Mouse (Mus musculus) erythroblast, embryonic 14.5 days (primary cell): ENCODE data around the gene Adm2.

Experiments used
- GATA1 ChIP-seq: IDR thresholded peaks from 2 replicates; pipeline ENCODE4 v1.6.1; 2012; ENCODE audit warnings: low read length, inconsistent platforms, mixed read lengths
- TAL1 ChIP-seq: IDR thresholded peaks from 3 replicates; pipeline ENCODE4 v1.6.1; 2012; ENCODE audit warnings: low read length, inconsistent platforms, mixed read lengths

DNA sequence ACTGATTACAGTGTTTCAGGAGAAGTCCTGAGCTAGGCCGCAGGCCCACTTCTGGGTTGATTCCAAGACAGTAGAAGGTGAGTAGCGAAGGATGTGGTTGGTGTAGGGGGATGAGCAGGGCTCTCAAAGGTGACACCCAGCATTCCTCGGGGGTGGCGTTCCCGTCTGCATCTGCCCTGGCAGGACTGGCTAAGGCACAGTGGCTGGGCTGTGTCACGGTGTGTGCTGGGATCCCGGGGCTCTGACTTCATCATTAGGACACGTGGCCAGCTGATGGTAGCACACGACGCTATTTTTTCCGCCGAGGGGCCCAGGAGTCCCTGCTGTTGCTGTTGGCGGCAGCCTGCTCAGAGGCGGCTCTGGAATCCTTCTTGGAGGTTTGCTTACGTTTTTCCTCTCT, 28.8 kb downstream of the Adm2 start:
- TF ChIP-seq GATA1, result no peak
- no peak for TF ChIP-seq TAL1
